Comparison of ENCODE assay signal across 9 mouse cellular contexts in the genomic region with DNA sequence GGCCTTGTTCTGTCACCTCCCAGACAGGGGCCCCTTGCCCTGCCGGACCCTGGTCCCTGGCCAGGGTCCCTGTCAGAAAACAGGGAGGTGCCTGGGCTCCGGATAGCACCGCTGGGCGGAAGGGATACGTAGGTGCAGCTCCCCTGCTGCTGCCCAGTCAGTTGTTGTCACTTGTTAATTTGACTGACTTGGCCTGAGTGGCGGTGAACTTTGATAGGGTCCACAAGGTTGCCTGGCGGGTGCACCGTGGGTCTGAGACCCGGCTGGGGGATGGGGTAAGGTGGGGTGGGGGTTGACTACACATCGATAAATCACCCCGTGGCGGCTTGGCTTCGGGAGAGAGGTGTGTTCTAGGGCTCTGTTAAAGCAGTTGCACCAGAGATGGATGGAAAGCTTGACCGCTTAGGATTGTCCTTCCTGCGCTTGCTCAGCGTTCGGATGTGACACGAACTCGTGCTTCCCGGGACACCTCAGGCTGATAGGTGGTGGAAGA. TPM values are rescaled to one million over a fixed set of nuclear protein-coding genes. Genes with fewer than 3 reads are reported as not detected.
DNase-seq lines count a peak whose midpoint lies in the region; ATAC-seq lines count a peak whose summit lies in the region.
"Had no signal": no experiment of that assay in that cellular context is flagged by ENCODE, and none has a peak within 500 bp of the region (broad histone marks: within the 10 kb centered on the region; RNA-seq: fewer than 3 reads in every experiment).

No protein-coding gene starts in this region.

- peak overlapping the region; percentile 35 for H3K27ac ChIP-seq in heart, embryonic 15.5 days
- no peak overlapping the region for H3K27ac ChIP-seq in midbrain, embryonic 11.5 days (ENCODE audit: low read depth, low read length)

- peaks cover 18% of the 10 kb centered on the region for H3K4me1 ChIP-seq in heart, embryonic 15.5 days (replicated peaks)
- peaks cover 20% of the 10 kb centered on the region; the same call in 1 of the 2 replicates for H3K4me1 ChIP-seq in midbrain, embryonic 11.5 days (ENCODE audit: control insufficient read depth, insufficient read depth, low read length)

- peak; percentile 41; the same call in 1 of the 2 replicates for ATAC-seq in common myeloid progenitor, adult 5-6 weeks (replicated peaks; ENCODE audit: low read depth, poor library complexity, severe bottlenecking)
- peak; percentile 51 for ATAC-seq in heart, embryonic 15.5 days (replicated peaks; ENCODE audit: insufficient number of reproducible peaks, insufficient read depth, low FRiP score, low read depth)
- ATAC-seq in midbrain, embryonic 11.5 days (ENCODE audit: low FRiP score), result peak; percentile 65; the same call in 1 of the 2 replicates

- H3K27me3 ChIP-seq in heart, embryonic 15.5 days, result no peaks in the 10 kb centered on the region
- H3K27me3 ChIP-seq in midbrain, embryonic 11.5 days (ENCODE audit: control insufficient read depth, insufficient read depth, low read length), result no peaks in the 10 kb centered on the region

- H3K9ac ChIP-seq in heart, embryonic 15.5 days, result peak overlapping the region; percentile 65
- H3K9ac ChIP-seq in midbrain, embryonic 11.5 days (ENCODE audit: low read length), result peak overlapping the region; percentile 90

- peak overlapping the region; percentile 93 for H3K4me2 ChIP-seq in heart, embryonic 15.5 days
- H3K4me2 ChIP-seq in midbrain, embryonic 11.5 days, result peak overlapping the region; percentile 95

- peak overlapping the region; percentile 74 for H3K4me3 ChIP-seq in heart, embryonic 15.5 days
- peak overlapping the region; percentile 89 for H3K4me3 ChIP-seq in midbrain, embryonic 11.5 days (ENCODE audit: low read depth, low read length)

- H3K36me3 ChIP-seq in heart, embryonic 15.5 days, result no peaks in the 10 kb centered on the region
- no peaks in the 10 kb centered on the region for H3K36me3 ChIP-seq in midbrain, embryonic 11.5 days (ENCODE audit: control insufficient read depth, insufficient read depth, low read length)

- WGBS in heart, embryonic 15.5 days, result under 1% methylated on average over 20 of the region's 20 CpGs
- under 1% methylated on average over 20 of the region's 20 CpGs for WGBS in midbrain, embryonic 11.5 days

- H3K9me3 ChIP-seq in heart, embryonic 15.5 days (replicated peaks), result no peaks in the 10 kb centered on the region
- H3K9me3 ChIP-seq in midbrain, embryonic 11.5 days (ENCODE audit: control insufficient read depth, low read length), result no peaks in the 10 kb centered on the region

- peak; percentile 63 for DNase-seq in embryo, embryonic 10.5 days (ENCODE audit: low spot score)
- no peak for DNase-seq in embryo, embryonic 11 days
- DNase-seq in ES-CJ7 (ENCODE audit: low read depth, low spot score), result peak; percentile 20
- peak; percentile 34 to 62 for DNase-seq in kidney, postnatal 25 days
- peak; percentile 94 for DNase-seq in midbrain, embryonic 11.5 days (ENCODE audit: low spot score, missing footprints)
- no peak for DNase-seq in retina, postnatal 1 day

RNA-seq across cellular contexts. Expression of a gene that starts 0.6 kb away (rescaled TPM):
- 0.82 and 1.9 TPM in 2 replicates for total RNA-seq in common myeloid progenitor, adult 5-6 weeks (2017)
- 8.1 and 12.3 TPM in 2 replicates for polyA plus RNA-seq in heart, embryonic 15.5 days (2015; fragmentation: Nextera tagmentation; extraction: Ambion mirVana)
- polyA plus RNA-seq in midbrain, embryonic 11.5 days (2014; fragmentation: Nextera tagmentation; extraction: Ambion mirVana), result 11.9 and 13.6 TPM in 2 replicates

RNA-seq across cellular contexts. Expression of a gene that starts 24.6 kb away (rescaled TPM):
- total RNA-seq in common myeloid progenitor, adult 5-6 weeks (2017), result not detected in 2 replicates
- not detected in 2 replicates for polyA plus RNA-seq in heart, embryonic 15.5 days (2015; fragmentation: Nextera tagmentation; extraction: Ambion mirVana)
- not detected in 2 replicates for polyA plus RNA-seq in midbrain, embryonic 11.5 days (2014; fragmentation: Nextera tagmentation; extraction: Ambion mirVana)
- polyA plus RNA-seq: large intestine, adult 2 months had no signal

RNA-seq across cellular contexts. Expression of a gene that starts 36.0 kb away (rescaled TPM):
- total RNA-seq in common myeloid progenitor, adult 5-6 weeks (2017), result not detected in 2 replicates
- polyA plus RNA-seq in heart, embryonic 15.5 days (2015; fragmentation: Nextera tagmentation; extraction: Ambion mirVana), result not detected in 2 replicates
- polyA plus RNA-seq in midbrain, embryonic 11.5 days (2014; fragmentation: Nextera tagmentation; extraction: Ambion mirVana), result not detected in 2 replicates

RNA-seq across cellular contexts. Expression of a gene that starts 52.3 kb away (rescaled TPM):
- total RNA-seq in common myeloid progenitor, adult 5-6 weeks (2017), result not detected in 2 replicates
- not detected in 2 replicates for polyA plus RNA-seq in heart, embryonic 15.5 days (2015; fragmentation: Nextera tagmentation; extraction: Ambion mirVana)
- polyA plus RNA-seq in midbrain, embryonic 11.5 days (2014; fragmentation: Nextera tagmentation; extraction: Ambion mirVana), result not detected in 2 replicates
- polyA plus RNA-seq: large intestine, adult 2 months had no signal

Comparison
In these comparisons a context has a peak if more than half of its experiments do, and no peak if none do; other contexts are left out.
1. DNase-seq: peak in embryo, embryonic 10.5 days (single experiment), ES-CJ7 (single experiment), kidney, postnatal 25 days (2 of 2) and midbrain, embryonic 11.5 days (single experiment); none in embryo, embryonic 11 days (single experiment) and retina, postnatal 1 day (single experiment).
2. Peak in every context shown above with its lines, with median percentiles within 50 percentile points of each other: ATAC-seq.